Mouse (Mus musculus): ENCODE results near the gene Fgb.

Fgb gene

GRCm38 (mm10) chr3:83049680-83050079 lies at the start of gene Fgb:
TSS of gene Fgb (minus strand) at chr3:83049863.
- no peak for DNase-seq

- no peak for DNase-seq
Measured at GRCm38 (mm10) chr3:83099139-83099538, 49.5 kb upstream of the Fgb start.

GRCm38 (mm10) chr3:83098546-83099034 lies 48.9 kb upstream of the Fgb start:
- no peak for DNase-seq

GRCm38 (mm10) chr3:83097586-83097985 lies 47.9 kb upstream of the Fgb start:
- no peak for DNase-seq

- peak; percentile 69 for DNase-seq
Measured at GRCm38 (mm10) chr3:83080567-83081055, 30.9 kb upstream of the Fgb start.

- no peak for DNase-seq
Measured at GRCm38 (mm10) chr3:83076563-83076962, 26.9 kb upstream of the Fgb start.

GRCm38 (mm10) chr3:83070231-83070630 lies 20.6 kb upstream of the Fgb start:
- no peak for DNase-seq

- DNase-seq = no peak
Measured at GRCm38 (mm10) chr3:83068869-83069268, 19.2 kb upstream of the Fgb start.

GRCm38 (mm10) chr3:83067920-83068319 lies 18.3 kb upstream of the Fgb start:
- DNase-seq = no peak

GRCm38 (mm10) chr3:83057046-83057445 lies 7.4 kb upstream of the Fgb start:
- no peak for DNase-seq

GRCm38 (mm10) chr3:83055281-83056038 lies 5.8 kb upstream of the Fgb start, which contains the start of gene Plrg1:
TSS of gene Plrg1 (plus strand) at chr3:83055522.
- DNase-seq = peak; percentile 99

- no peak for DNase-seq
Measured at GRCm38 (mm10) chr3:83054759-83055158, 5.1 kb upstream of the Fgb start.

GRCm38 (mm10) chr3:83053758-83054157 lies 4.1 kb upstream of the Fgb start:
- DNase-seq = peak; percentile 48

- DNase-seq = no peak
Measured at GRCm38 (mm10) chr3:83053126-83053525, 3.5 kb upstream of the Fgb start.

- DNase-seq = no peak
Measured at GRCm38 (mm10) chr3:83052102-83052501, 2.4 kb upstream of the Fgb start.

- DNase-seq = no peak
Measured at GRCm38 (mm10) chr3:83050661-83051060, 998 bp upstream of the Fgb start.

- DNase-seq = no peak
Measured at GRCm38 (mm10) chr3:83046649-83047048, 3.0 kb downstream of the Fgb start.

- DNase-seq = no peak
Measured at GRCm38 (mm10) chr3:83042451-83042850, 7.2 kb downstream of the Fgb start.

- DNase-seq = no peak
Measured at GRCm38 (mm10) chr3:83039666-83040065, 10.0 kb downstream of the Fgb start.

- no peak for DNase-seq
Measured at GRCm38 (mm10) chr3:83038865-83039264, 10.8 kb downstream of the Fgb start.

- DNase-seq = no peak
Measured at GRCm38 (mm10) chr3:83033801-83034200, 15.9 kb downstream of the Fgb start.

GRCm38 (mm10) chr3:83032746-83033308 lies 16.8 kb downstream of the Fgb start:
- DNase-seq = no peak

- no peak for DNase-seq
Measured at GRCm38 (mm10) chr3:83030331-83030730, 19.3 kb downstream of the Fgb start.

GRCm38 (mm10) chr3:83027546-83028251 lies 22.0 kb downstream of the Fgb start:
- no peak for DNase-seq
